Mouse (Mus musculus) limb, embryonic 12.5 days (tissue): ENCODE measurements around the gene Gpx4. TPM values are rescaled to one million over a fixed set of nuclear protein-coding genes. Genes with fewer than 3 reads are reported as not detected.
A peak's percentile ranks its signal among the peaks of the same experiment; 100 is the strongest.

Experiments
- ATAC-seq: fragments of 200-750 bp; cut with Nextera tagmentation; 2 replicates; pipeline ENCODE4 v1.8.0; 2017; ENCODE audit warnings: low read depth, moderate TSS enrichment; ENCODE audit not compliant: insufficient number of reproducible peaks, insufficient read depth, low FRiP score, low TSS enrichment
- H3K27ac ChIP-seq: fragments of 300-500 bp; sonication (generic); 2 replicates; pipeline ENCODE4 v1.5.1; 2016; ENCODE audit warnings: mild to moderate bottlenecking, moderate library complexity
- H3K27me3 ChIP-seq: fragments of 300-500 bp; sonication (generic); 2 replicates; pipeline ENCODE4 v1.6.1; 2016; ENCODE audit warnings: mild to moderate bottlenecking, moderate library complexity
- H3K36me3 ChIP-seq: fragments of 300-500 bp; sonication (generic); 2 replicates; pipeline ENCODE4 v1.6.1; 2016; ENCODE audit warnings: mild to moderate bottlenecking, moderate library complexity
- H3K4me1 ChIP-seq: fragments of 300-500 bp; sonication (generic); replicated peaks from 2 replicates; pipeline ENCODE4 v1.6.1; 2016
- H3K4me2 ChIP-seq: fragments of 300-500 bp; sonication (generic); 2 replicates; pipeline ENCODE4 v1.6.1; 2016; ENCODE audit warnings: mild to moderate bottlenecking, moderate library complexity
- H3K4me3 ChIP-seq: fragments of 300-500 bp; sonication (generic); replicated peaks from 2 replicates; pipeline ENCODE4 v1.5.1; 2016; ENCODE audit warnings: mild to moderate bottlenecking
- H3K9ac ChIP-seq: fragments of 300-500 bp; sonication (generic); replicated peaks from 2 replicates; pipeline ENCODE4 v1.6.1; 2016; ENCODE audit warnings: mild to moderate bottlenecking, moderate library complexity
- H3K9me3 ChIP-seq: fragments of 300-500 bp; sonication (generic); 2 replicates; pipeline ENCODE4 v1.6.1; 2016; ENCODE audit warnings: mild to moderate bottlenecking, moderate library complexity
- WGBS: fragments of 180-500 bp; shearing (Covaris S2); methylation state at CpG from one replicate; pipeline ENCODE4 v1.1.7; 2016; 5-methylcytosine and 5-hydroxymethylcytosine counted together
- polyA plus RNA-seq: library from polyadenylated mRNA; unstranded; fragments of >200 nt; fragmentation: Nextera tagmentation; extraction: Ambion mirVana; gene quantifications from 2 replicates; pipeline ENCODE4 v1.2.1, GENCODE M21; 2016

The Gpx4 gene
- polyA plus RNA-seq, 1 experiment from 2014 or later, result 494 TPM

DNA sequence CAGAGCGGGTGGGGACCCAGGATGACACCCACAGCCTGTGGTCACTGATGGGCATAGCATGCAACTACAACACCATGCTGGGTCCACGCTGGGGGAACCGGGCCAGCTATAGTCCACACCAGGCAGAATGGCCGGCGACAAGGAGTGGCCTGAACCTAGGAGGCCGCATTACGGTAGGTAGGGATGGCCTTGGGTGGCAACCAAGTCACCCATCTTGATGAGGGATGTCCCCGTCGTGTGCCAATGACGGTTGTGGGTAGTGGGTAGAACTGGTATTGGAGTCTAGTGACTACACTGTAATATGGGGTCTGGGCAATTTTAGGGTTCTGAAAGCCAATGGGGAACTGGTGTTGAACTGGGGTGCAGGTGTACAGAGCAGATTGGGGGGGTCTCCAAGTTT, 30.0 kb upstream of the Gpx4 start:
- H3K4me1 ChIP-seq, result peaks cover 21% of the 10 kb centered on the region
- H3K4me3 ChIP-seq, result no peak overlapping the region
- peaks cover 3% of the 10 kb centered on the region; the same call in 1 of the 2 replicates for H3K36me3 ChIP-seq
- WGBS, result 88% methylated on average over 10 of the region's 10 CpGs
- no peak for ATAC-seq
- no peaks in the 10 kb centered on the region for H3K9me3 ChIP-seq
- peaks cover 64% of the 10 kb centered on the region for H3K27me3 ChIP-seq
- no peak overlapping the region for H3K4me2 ChIP-seq
- no peak overlapping the region for H3K27ac ChIP-seq
- no peak overlapping the region; the same call in 1 of the 2 replicates for H3K9ac ChIP-seq

DNA sequence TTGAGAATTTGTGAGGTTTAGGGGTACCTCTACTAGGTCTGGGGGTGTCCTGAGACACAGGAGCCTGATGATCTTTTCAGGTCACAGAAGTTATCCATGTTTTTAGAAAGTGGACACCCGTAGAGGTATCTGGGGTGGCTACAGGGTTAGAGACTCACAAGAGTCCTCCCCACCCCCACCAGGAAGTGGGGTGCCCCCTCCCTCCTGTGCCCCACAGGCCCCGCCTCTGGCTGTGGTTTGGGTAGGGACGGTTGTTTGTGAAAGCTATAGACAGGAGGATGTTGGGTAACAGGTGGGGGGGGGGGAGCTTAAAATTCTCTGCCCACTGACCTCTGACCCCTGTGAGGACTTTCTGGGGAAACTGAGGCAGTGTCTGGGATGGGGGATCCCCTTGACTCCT, 29.6 kb upstream of the Gpx4 start:
- peaks cover 8% of the 10 kb centered on the region; the same call in 1 of the 2 replicates for H3K36me3 ChIP-seq
- H3K9ac ChIP-seq, result no peak overlapping the region
- no peak overlapping the region for H3K4me2 ChIP-seq
- no peak for ATAC-seq
- peaks cover 21% of the 10 kb centered on the region for H3K4me1 ChIP-seq
- no peak overlapping the region for H3K4me3 ChIP-seq
- H3K27me3 ChIP-seq, result peaks cover 60% of the 10 kb centered on the region
- no peaks in the 10 kb centered on the region for H3K9me3 ChIP-seq
- 72% methylated on average over 3 of the region's 3 CpGs for WGBS
- H3K27ac ChIP-seq, result no peak overlapping the region

DNA sequence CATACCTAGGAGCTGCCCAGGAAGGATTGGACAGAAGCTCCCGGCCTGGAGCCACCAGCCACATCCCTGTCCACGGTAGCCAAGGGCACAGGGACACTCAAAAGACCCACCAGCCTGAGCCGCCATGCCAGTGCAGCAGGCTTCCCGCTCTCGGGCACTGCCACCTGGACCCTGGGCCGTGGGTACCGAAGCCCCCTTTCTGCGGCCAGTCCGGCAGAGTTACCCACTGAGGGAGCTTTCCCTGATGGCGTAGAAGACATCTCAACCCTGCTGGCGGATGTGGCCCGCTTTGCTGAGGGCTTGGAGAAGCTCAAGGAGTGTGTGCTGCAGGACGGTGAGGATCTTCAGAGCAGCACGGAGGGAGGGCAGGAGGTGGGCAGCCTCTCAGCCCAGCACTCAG, 29.2 kb upstream of the Gpx4 start:
- 82% methylated on average over 14 of the region's 14 CpGs for WGBS
- H3K36me3 ChIP-seq, result peaks cover 9% of the 10 kb centered on the region; the same call in 1 of the 2 replicates
- no peak overlapping the region for H3K9ac ChIP-seq
- H3K4me3 ChIP-seq, result no peak overlapping the region
- peaks cover 21% of the 10 kb centered on the region for H3K4me1 ChIP-seq
- ATAC-seq, result no peak
- no peak overlapping the region for H3K4me2 ChIP-seq
- H3K9me3 ChIP-seq, result no peaks in the 10 kb centered on the region
- peaks cover 56% of the 10 kb centered on the region for H3K27me3 ChIP-seq
- no peak overlapping the region for H3K27ac ChIP-seq

DNA sequence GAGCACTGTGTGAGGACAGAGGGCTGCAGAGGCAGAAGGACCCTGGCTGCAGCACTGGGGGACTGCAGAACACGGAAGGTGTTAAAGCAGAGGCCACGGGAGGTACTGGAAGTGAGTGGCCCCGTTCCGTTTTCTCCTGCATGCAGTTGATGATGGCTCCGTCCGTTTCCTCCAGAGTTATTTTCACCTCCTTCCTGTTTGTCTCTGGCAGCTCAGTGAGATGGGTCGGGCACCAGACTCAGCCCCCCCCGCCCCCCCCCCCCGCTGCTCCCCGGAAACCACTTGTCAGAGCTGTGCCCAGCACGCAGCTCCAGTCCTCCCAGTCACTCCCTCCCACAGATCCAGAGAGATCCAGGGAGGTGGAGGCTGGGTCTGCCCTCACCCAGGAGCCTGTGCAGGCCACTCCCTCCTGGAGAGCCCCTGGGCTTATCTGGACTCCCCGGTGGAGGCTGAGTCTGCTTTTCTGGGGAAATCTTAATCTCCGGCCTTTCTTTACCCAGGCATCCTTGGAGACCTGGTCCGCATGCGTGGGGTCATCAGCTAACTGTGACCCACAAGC, 28.1 kb upstream of the Gpx4 start:
- Histone ChIP-seq H3K27ac (0 out of 2 replicates have a peak overlapping the region, but pooled peaks have one; percentile 23), H3K36me3 (peaks cover 13% of the 10 kb centered on the region; the same call in 1 of the 2 replicates), H3K4me2 (peak overlapping the region; percentile 55), H3K27me3 (peaks cover 45% of the 10 kb centered on the region), H3K9me3 (no peaks in the 10 kb centered on the region), H3K4me1 (peaks cover 21% of the 10 kb centered on the region), H3K4me3 (0 out of 2 replicates have a peak overlapping the region, but pooled peaks have one; percentile 36), H3K9ac (peak overlapping the region; percentile 35)
- no peak for ATAC-seq
- 5% methylated on average over 14 of the region's 15 CpGs for WGBS

DNA sequence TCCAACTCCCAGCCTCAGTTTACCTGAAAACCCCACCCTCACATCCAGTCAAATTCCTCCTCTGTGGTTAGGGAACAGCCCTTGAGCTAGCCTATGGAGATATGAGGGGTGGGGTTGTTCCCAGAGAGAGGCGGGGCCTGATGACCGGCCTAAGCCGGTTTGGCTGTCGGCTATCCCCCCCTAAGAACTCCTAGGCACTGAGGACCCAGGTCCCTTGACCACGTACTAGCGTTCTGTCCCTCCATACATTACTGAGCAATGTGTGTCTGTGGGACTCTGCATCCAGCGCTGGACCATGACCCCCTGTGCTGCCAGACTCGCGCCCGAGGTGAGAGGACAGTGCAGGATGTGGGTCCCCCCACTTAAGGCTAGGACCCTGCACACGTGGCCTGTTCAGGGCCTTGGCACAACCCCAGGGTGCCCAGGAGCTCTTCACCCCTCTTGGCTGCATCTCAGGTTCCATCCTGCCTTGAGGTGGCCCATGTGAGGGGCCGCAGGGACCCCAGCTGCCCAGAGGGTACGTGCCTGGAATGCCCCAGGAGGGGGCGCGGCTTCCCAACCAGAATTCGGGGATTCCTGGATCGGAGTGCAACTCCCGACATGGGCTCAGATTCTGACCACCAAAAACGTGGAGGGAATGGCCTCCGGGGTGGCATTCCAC, 27.4 kb upstream of the Gpx4 start:
- Histone ChIP-seq H3K4me2 (peak overlapping the region; percentile 55), H3K9ac (peak overlapping the region; percentile 55), H3K27ac (no peak overlapping the region), H3K4me1 (peaks cover 21% of the 10 kb centered on the region), H3K36me3 (peaks cover 13% of the 10 kb centered on the region; the same call in 1 of the 2 replicates), H3K4me3 (peak overlapping the region; percentile 36), H3K27me3 (peaks cover 37% of the 10 kb centered on the region), H3K9me3 (no peaks in the 10 kb centered on the region)
- WGBS, result 4% methylated on average over 20 of the region's 20 CpGs
- ATAC-seq, result peak; percentile 49

DNA sequence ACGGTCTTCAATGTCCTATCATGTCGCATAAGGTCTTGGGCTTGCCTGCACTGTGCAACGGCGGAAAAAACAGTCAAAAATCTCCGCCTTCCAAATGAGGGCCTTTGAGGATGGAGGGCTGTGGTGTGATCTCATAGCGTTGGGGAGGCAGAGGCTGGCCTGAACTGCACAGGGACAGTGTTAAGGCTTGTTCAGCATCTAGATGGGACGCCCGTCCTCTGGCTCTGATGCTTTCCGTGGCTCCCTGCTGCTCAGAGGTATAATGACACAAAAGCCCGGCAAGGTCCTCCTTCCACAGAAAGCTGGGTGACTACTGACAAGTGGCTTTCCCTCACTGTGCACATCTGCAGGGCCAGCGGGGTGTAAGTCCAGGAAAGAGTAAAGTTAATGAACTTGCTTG, 26.8 kb upstream of the Gpx4 start:
- no peak for ATAC-seq
- Histone ChIP-seq H3K4me1 (peaks cover 21% of the 10 kb centered on the region), H3K4me2 (peak overlapping the region; percentile 55), H3K4me3 (peak overlapping the region; percentile 36), H3K27me3 (peaks cover 31% of the 10 kb centered on the region), H3K27ac (no peak overlapping the region), H3K9ac (peak overlapping the region; percentile 55), H3K9me3 (no peaks in the 10 kb centered on the region), H3K36me3 (peaks cover 13% of the 10 kb centered on the region; the same call in 1 of the 2 replicates)
- 28% methylated on average over 11 of the region's 11 CpGs for WGBS

DNA sequence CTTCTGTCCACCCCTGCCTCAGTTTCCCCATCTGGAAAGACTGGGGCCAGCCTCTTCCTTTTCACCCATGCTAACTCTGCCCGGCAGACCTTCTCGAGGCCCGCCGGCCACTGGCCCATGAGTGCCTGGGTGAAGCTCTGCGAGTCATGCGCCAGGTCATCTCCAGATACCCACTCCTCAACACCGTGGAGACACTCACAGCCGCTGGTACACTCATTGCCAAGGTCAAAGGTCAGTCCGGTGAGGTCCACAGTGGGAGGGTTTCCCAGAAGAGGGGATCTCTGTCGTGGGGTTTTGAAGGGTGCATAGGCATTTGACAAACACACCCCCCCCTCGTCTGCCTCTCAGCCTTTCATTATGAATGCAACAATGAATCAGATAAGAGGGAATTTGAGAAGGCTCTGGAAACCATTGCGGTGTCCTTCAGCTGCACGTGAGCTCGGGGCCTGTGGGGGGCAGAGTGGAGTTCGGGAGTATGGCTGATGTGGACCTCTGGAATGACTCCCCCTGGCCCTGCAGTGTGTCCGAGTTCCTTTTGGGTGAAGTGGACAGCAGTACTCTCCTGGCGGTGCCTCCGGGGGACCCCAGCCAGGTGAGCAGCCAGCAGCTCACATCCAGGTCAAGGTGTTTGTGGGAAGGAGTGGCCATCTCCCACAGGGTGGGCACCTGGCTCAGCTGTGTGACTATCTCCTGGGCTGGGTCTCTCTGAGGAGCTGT, 26.2 kb upstream of the Gpx4 start:
- Histone ChIP-seq H3K27me3 (peaks cover 26% of the 10 kb centered on the region), H3K9me3 (no peaks in the 10 kb centered on the region), H3K4me2 (peak overlapping the region; percentile 55), H3K36me3 (peaks cover 13% of the 10 kb centered on the region; the same call in 1 of the 2 replicates), H3K9ac (no peak overlapping the region), H3K27ac (no peak overlapping the region), H3K4me3 (peak overlapping the region; percentile 36; the same call in 1 of the 2 replicates), H3K4me1 (peaks cover 21% of the 10 kb centered on the region)
- ATAC-seq, result no peak
- 82% methylated on average over 18 of the region's 18 CpGs for whole genome bisulfite sequencing

DNA sequence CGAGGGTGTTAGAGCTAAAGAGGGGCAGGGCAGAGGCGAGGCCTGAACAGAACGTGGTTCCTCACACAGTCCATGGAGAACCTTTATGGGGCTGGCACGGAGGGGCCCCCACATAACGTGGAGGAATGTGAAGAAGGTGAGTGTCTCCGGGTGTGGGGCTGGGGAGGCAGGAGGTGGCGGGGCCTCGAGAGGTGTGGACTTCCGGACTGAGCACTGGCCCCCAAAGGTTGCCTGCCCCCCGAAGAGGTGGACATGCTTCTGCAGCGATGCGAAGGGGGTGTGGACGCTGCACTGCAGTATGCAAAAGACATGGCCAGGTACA, 25.7 kb upstream of the Gpx4 start:
- ATAC-seq, result no peak
- Histone ChIP-seq H3K4me3 (no peak overlapping the region), H3K4me2 (no peak overlapping the region), H3K4me1 (peaks cover 21% of the 10 kb centered on the region), H3K27ac (no peak overlapping the region), H3K27me3 (peaks cover 20% of the 10 kb centered on the region), H3K9ac (no peak overlapping the region), H3K36me3 (peaks cover 15% of the 10 kb centered on the region; the same call in 1 of the 2 replicates), H3K9me3 (no peaks in the 10 kb centered on the region)
- 91% methylated on average over 13 of the region's 13 CpGs for WGBS

DNA sequence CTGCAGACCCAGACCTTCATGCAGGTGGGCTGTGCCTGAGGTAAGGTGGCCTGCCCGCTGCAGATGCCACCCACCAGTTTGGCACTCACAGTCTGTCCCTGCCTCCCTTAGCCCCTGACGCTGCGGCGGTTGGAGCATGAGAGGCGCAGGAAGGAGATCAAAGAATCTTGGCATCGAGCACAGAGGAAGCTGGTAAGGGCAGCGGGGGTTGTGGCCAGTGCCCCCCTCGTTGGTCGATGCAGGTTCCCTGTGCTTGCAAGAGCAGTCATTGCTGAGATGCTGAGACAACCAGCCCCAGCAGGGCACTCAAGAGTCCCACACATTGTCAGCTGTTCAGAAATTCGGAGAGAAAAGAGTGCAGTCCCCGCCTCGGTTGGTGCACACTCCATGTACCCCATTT, 24.8 kb upstream of the Gpx4 start:
- H3K36me3 ChIP-seq, result peaks cover 24% of the 10 kb centered on the region; the same call in 1 of the 2 replicates
- H3K27me3 ChIP-seq, result peaks cover 12% of the 10 kb centered on the region
- H3K4me2 ChIP-seq, result no peak overlapping the region
- no peak overlapping the region for H3K4me3 ChIP-seq
- H3K9me3 ChIP-seq, result no peaks in the 10 kb centered on the region
- WGBS, result 93% methylated on average over 12 of the region's 12 CpGs
- H3K4me1 ChIP-seq, result peaks cover 21% of the 10 kb centered on the region
- no peak overlapping the region for H3K27ac ChIP-seq
- no peak overlapping the region for H3K9ac ChIP-seq
- ATAC-seq, result no peak

DNA sequence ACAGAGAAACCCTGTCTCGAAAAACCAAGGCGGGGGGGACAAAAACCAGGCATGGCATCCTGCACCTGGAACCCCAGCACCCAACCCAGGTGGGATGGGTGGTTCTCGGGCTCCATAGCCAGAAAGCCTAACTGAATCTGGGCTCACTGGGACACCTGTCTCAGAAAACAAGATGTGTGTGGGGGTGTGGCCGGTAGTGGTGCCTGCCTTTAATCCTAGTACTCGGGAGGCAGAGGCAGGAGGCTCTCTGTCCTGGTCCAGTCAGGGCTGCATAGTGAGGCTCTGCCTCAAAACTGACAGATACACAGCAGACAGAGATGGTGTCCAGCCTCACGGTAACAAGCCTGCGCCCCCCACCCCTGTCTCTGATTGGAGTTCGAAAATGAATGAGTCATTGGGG, 24.2 kb upstream of the Gpx4 start:
- H3K27ac ChIP-seq, result no peak overlapping the region
- ATAC-seq, result no peak
- no peaks in the 10 kb centered on the region for H3K9me3 ChIP-seq
- peaks cover 21% of the 10 kb centered on the region for H3K4me1 ChIP-seq
- peaks cover 28% of the 10 kb centered on the region; the same call in 1 of the 2 replicates for H3K36me3 ChIP-seq
- 95% methylated on average over 8 of the region's 8 CpGs for WGBS
- no peak overlapping the region for H3K9ac ChIP-seq
- H3K4me3 ChIP-seq, result no peak overlapping the region
- H3K4me2 ChIP-seq, result no peak overlapping the region
- peaks cover 6% of the 10 kb centered on the region for H3K27me3 ChIP-seq

DNA sequence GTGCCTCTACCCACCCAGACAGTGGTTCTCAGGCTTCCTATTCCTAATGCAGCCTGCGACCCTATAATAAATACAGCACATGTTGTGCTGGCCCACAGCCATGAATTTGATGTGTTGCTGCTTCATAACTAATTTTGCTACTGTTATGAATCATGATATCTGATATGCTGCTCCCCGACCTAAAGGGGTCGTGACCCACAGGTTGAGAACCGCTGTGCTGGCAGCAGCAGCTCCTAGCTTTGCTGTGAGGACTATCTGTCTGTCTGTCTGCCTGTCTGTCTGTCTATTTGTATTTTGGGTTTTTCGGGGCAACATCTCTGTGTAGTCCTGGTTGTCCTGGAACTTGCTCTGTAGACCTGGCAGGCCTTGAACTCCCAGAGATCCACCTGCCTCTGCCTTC, 23.2 kb upstream of the Gpx4 start:
- WGBS, result 93% methylated on average over 5 of the region's 5 CpGs
- Histone ChIP-seq H3K9ac (no peak overlapping the region), H3K9me3 (no peaks in the 10 kb centered on the region), H3K4me2 (no peak overlapping the region), H3K4me3 (no peak overlapping the region), H3K4me1 (peaks cover 18% of the 10 kb centered on the region), H3K27ac (no peak overlapping the region), H3K36me3 (peaks cover 30% of the 10 kb centered on the region; the same call in 1 of the 2 replicates), H3K27me3 (0 out of 2 replicates have a peak, but pooled peaks cover 2% of the 10 kb centered on the region)
- no peak for ATAC-seq
